Mouse (Mus musculus) lung, postnatal 0 days (tissue): ENCODE data around the gene Cd72. TPM values are rescaled to one million over a fixed set of nuclear protein-coding genes. Genes with fewer than 3 reads are reported as not detected.

Experiments used
- ATAC-seq: fragments of 200-750 bp; cut with Nextera tagmentation; 2 replicates; pipeline ENCODE4 v1.8.0; 2017; ENCODE audit warnings: moderate library complexity
- DNase-seq: peaks from one replicate; pipeline ENCODE4 v3.0.0-alpha.2; 2016; ENCODE audit warnings: low spot score
- H3K27ac ChIP-seq: fragments of 300-500 bp; sonication (generic); 2 replicates; pipeline ENCODE4 v1.5.1; 2014; ENCODE audit warnings: antibody characterized with exemption, mild to moderate bottlenecking, low read length, mixed read lengths
- H3K27me3 ChIP-seq: fragments of 300-500 bp; sonication (generic); replicated peaks from 2 replicates; pipeline ENCODE4 v1.6.1; 2014; ENCODE audit warnings: low read length, mixed read lengths; ENCODE audit not compliant: insufficient read depth
- H3K36me3 ChIP-seq: fragments of 300-500 bp; sonication (generic); 2 replicates; pipeline ENCODE4 v1.6.1; 2014; ENCODE audit warnings: low read length, mixed read lengths; ENCODE audit not compliant: insufficient read depth
- H3K4me1 ChIP-seq: fragments of 300-500 bp; sonication (generic); 2 replicates; pipeline ENCODE4 v1.6.1; 2014; ENCODE audit warnings: antibody characterized with exemption, low read depth, low read length, mixed read lengths; ENCODE audit not compliant: insufficient read depth
- H3K4me2 ChIP-seq: fragments of 300-500 bp; sonication (generic); replicated peaks from 2 replicates; pipeline ENCODE4 v1.6.1; 2014; ENCODE audit warnings: low read depth, mild to moderate bottlenecking, low read length, moderate library complexity, mixed read lengths
- H3K4me3 ChIP-seq: fragments of 300-500 bp; sonication (generic); 2 replicates; pipeline ENCODE4 v1.5.1; 2014; ENCODE audit warnings: low read depth, low read length
- H3K9ac ChIP-seq: fragments of 300-500 bp; sonication (generic); replicated peaks from 2 replicates; pipeline ENCODE4 v1.6.1; 2014; ENCODE audit warnings: low read depth, mild to moderate bottlenecking
- H3K9me3 ChIP-seq: fragments of 300-500 bp; sonication (generic); 2 replicates; pipeline ENCODE4 v1.6.1; 2016; ENCODE audit warnings: low read length, mixed read lengths
- CTCF ChIP-seq: IDR thresholded peaks from 2 replicates; pipeline ENCODE4 v1.5.1; 2016; ENCODE audit warnings: antibody characterized with exemption, mild to moderate bottlenecking
- EP300 ChIP-seq: IDR thresholded peaks from 2 replicates; pipeline ENCODE4 v1.6.1; 2016; ENCODE audit warnings: antibody characterized with exemption, mild to moderate bottlenecking, control low read depth
- WGBS: fragments of 180-500 bp; shearing (Covaris S2); extraction: QIAGEN DNeasy Blood & Tissue Kit; methylation state at CpG from one replicate; pipeline ENCODE4 v1.1.7; 2014; 5-methylcytosine and 5-hydroxymethylcytosine counted together
- polyA plus RNA-seq: library from polyadenylated mRNA; unstranded; fragments of >200 nt; fragmentation: Nextera tagmentation; extraction: Ambion mirVana; gene quantifications from 2 replicates; pipeline ENCODE4 v1.2.1, GENCODE M21; 2015

Gene Cd72
- polyA plus RNA-seq, 1 experiment from 2014 or later = 2.7 TPM

- no peak overlapping the region for H3K4me3 ChIP-seq
- H3K27ac ChIP-seq = no peak overlapping the region
- no peaks in the 10 kb centered on the region for H3K9me3 ChIP-seq
- no peak for TF ChIP-seq CTCF
- no peak for TF ChIP-seq EP300
- ATAC-seq = no peak
- H3K4me2 ChIP-seq = no peak overlapping the region
- H3K9ac ChIP-seq = no peak overlapping the region
- no peaks in the 10 kb centered on the region for H3K27me3 ChIP-seq
- 68% methylated on average over 10 of the region's 10 CpGs for WGBS
- H3K36me3 ChIP-seq = peaks cover 55% of the 10 kb centered on the region
- no peak for DNase-seq
- no peaks in the 10 kb centered on the region for H3K4me1 ChIP-seq
Measured at GRCm38 (mm10) chr4:43426487-43426886, 27.9 kb downstream of the Cd72 start.

DNA sequence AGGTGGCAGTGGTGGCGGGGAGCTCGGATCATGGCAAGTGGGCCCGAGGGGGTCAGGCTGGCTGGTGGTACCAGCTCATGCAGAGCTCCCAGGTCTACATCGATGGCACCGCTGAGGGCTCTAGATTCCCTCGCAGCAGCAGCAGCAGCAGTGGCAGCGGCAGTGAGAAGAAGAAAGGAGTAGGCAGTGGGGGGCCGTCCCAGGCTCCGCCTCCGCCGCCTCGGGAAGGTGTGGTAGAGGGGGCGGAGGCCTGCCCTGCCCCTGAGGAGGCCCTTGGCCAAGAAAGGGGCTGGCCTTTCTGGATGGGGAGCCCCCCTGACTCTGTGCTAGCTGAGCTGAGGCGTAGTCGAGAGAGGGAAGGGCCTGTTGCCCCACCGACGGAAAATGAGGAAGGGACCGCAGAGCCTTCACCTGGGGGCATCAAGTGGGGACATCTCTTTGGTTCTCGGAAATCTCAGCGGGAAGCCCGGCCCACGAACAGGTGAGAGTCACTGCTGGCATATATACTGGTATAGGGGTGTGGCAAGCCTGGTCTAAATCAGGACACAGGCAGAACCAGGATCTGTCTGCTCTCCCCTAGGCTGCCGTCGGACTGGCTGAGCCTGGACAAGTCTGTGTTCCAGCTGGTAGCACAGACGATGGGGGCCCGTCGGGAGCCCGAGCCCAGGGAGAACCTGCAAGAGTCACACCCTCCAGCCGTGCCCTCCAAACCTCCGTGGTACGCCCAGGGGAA is 28.6 kb downstream of the Cd72 start:
- H3K27me3 ChIP-seq = no peaks in the 10 kb centered on the region
- no peaks in the 10 kb centered on the region for H3K4me1 ChIP-seq
- H3K9ac ChIP-seq = no peak overlapping the region
- ATAC-seq (peak; percentile 20), DNase-seq (no peak)
- H3K4me2 ChIP-seq = no peak overlapping the region
- no peak overlapping the region for H3K27ac ChIP-seq
- no peaks in the 10 kb centered on the region for H3K9me3 ChIP-seq
- no peak overlapping the region for H3K4me3 ChIP-seq
- TF ChIP-seq EP300 = no peak
- TF ChIP-seq CTCF = no peak
- H3K36me3 ChIP-seq = peaks cover 55% of the 10 kb centered on the region
- 44% methylated on average over 31 of the region's 31 CpGs for WGBS

- H3K4me2 ChIP-seq = no peak overlapping the region
- no peak overlapping the region for H3K27ac ChIP-seq
- H3K9me3 ChIP-seq = no peaks in the 10 kb centered on the region
- H3K9ac ChIP-seq = no peak overlapping the region
- no peaks in the 10 kb centered on the region; the same call in 1 of the 2 replicates for H3K4me1 ChIP-seq
- DNase-seq (no peak), ATAC-seq (no peak)
- 42% methylated on average over 14 of the region's 14 CpGs for WGBS
- no peak overlapping the region for H3K4me3 ChIP-seq
- TF ChIP-seq CTCF (no peak), EP300 (no peak)
- H3K36me3 ChIP-seq = peaks cover 55% of the 10 kb centered on the region
- no peaks in the 10 kb centered on the region for H3K27me3 ChIP-seq
Measured at GRCm38 (mm10) chr4:43425197-43425596, 29.2 kb downstream of the Cd72 start.

- Histone ChIP-seq H3K4me1 (peaks cover 11% of the 10 kb centered on the region; the same call in 1 of the 2 replicates), H3K27me3 (no peaks in the 10 kb centered on the region), H3K9me3 (no peaks in the 10 kb centered on the region), H3K36me3 (peaks cover 55% of the 10 kb centered on the region), H3K9ac (no peak overlapping the region), H3K27ac (no peak overlapping the region), H3K4me2 (no peak overlapping the region), H3K4me3 (no peak overlapping the region)
- WGBS = 82% methylated on average over 9 of the region's 9 CpGs
- TF ChIP-seq CTCF (no peak), EP300 (no peak)
- ATAC-seq (no peak), DNase-seq (no peak)
Measured at GRCm38 (mm10) chr4:43424072-43424471, 30.4 kb downstream of the Cd72 start.

DNA sequence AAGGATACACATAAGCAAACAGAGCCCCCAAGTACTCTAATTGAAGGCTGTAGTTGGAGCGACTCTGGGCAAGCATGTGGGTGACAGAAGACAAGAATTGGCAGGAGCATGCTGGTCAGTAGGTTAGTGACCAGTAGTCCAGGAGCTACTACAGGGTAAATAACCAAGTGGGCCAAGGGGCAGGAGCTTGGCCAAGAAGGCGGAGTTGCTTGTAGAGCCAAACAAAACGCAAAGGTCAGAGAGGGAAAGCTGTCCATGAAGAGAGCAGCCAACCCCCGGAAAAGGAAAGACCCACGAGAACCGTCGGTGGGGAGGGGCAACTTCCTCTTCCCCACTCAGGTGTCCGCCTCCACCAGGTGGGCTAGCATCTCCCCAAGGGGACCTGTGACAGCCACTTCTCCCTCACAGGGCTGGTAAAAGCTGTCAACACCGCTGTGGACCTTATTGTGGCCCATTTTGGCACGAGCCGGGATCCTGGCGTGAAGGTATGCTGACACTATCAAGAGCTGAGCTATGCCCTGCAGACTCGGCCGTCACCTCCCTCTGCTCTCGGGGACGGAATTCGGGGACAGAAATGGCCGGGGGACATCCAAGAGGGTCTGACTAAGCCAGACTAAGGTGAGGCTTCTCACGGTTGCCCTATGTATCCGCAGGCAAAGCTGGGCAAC is 31.0 kb downstream of the Cd72 start:
- Histone ChIP-seq H3K4me2 (no peak overlapping the region), H3K27me3 (no peaks in the 10 kb centered on the region), H3K9me3 (no peaks in the 10 kb centered on the region), H3K9ac (no peak overlapping the region), H3K27ac (no peak overlapping the region), H3K4me1 (peaks cover 17% of the 10 kb centered on the region), H3K36me3 (peaks cover 55% of the 10 kb centered on the region), H3K4me3 (no peak overlapping the region)
- ATAC-seq (no peak), DNase-seq (no peak)
- 86% methylated on average over 20 of the region's 20 CpGs for WGBS
- TF ChIP-seq CTCF (no peak), EP300 (no peak)

GRCm38 (mm10) chr4:43421632-43422240 is 32.7 kb downstream of the Cd72 start:
- DNase-seq (no peak), ATAC-seq (no peak)
- Histone ChIP-seq H3K36me3 (peaks cover 54% of the 10 kb centered on the region), H3K9ac (no peak overlapping the region), H3K4me2 (no peak overlapping the region), H3K27me3 (no peaks in the 10 kb centered on the region), H3K4me1 (peaks cover 27% of the 10 kb centered on the region), H3K4me3 (no peak overlapping the region), H3K9me3 (no peaks in the 10 kb centered on the region), H3K27ac (no peak overlapping the region)
- WGBS = 81% methylated on average over 27 of the region's 28 CpGs
- TF ChIP-seq EP300 (no peak), CTCF (no peak)
